Mouse (Mus musculus) cortical plate, adult 2 months (tissue): ENCODE data around the gene Dnajb12.

ENCODE experiments used
- CTCF ChIP-seq: fragments of 200-500 bp; IDR thresholded peaks from 2 replicates; pipeline ENCODE4 v1.5.1; 2011; ENCODE audit warnings: mild to moderate bottlenecking, control low read depth, low read length; ENCODE audit not compliant: insufficient read depth; ENCODE audit errors: extremely low read depth
- POLR2A ChIP-seq: fragments of 200-500 bp; IDR thresholded peaks from 2 replicates; pipeline ENCODE4 v1.6.1; 2011; ENCODE audit warnings: mild to moderate bottlenecking, low read length, control low read depth; ENCODE audit not compliant: insufficient read depth; ENCODE audit errors: extremely low read depth

GRCm38 (mm10) chr10:59901986-59902605, 22.7 kb downstream of the Dnajb12 start:
- TF ChIP-seq CTCF (no peak), POLR2A (no peak)
